Mouse (Mus musculus) frontal cortex, postnatal 14 days (tissue): ENCODE results near the gene Bcorl1.

Experiments
- DNase-seq, 2 experiments: peaks; one replicate each; pipeline ENCODE4 v3.0.0; 2022; ENCODE audit warnings: low spot score in 2 of 2

The Bcorl1 gene

DNA sequence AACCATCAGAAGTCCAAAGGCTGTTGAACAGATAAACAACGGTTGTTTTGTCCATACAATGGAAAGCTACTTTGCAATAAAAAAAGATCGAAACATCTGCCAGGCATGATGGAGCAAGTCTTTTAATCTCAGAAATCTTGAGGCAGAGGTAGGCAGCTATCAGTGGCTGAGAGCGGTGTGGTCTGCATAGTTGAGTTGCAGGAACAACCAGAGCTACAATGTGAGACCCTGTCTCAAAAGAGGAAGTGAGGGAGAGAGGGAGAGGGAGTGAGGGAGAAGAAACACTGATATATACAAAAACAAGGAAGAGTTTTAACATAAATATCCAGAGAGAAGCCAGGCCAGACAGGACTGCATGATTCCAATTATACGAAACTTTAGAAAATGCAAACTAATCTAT, 103.5 kb downstream of the Bcorl1 start:
- no peak for DNase-seq

GRCm38 (mm10) chrX:48449646-48450045, 108.5 kb downstream of the Bcorl1 start:
- no peak for DNase-seq

DNA sequence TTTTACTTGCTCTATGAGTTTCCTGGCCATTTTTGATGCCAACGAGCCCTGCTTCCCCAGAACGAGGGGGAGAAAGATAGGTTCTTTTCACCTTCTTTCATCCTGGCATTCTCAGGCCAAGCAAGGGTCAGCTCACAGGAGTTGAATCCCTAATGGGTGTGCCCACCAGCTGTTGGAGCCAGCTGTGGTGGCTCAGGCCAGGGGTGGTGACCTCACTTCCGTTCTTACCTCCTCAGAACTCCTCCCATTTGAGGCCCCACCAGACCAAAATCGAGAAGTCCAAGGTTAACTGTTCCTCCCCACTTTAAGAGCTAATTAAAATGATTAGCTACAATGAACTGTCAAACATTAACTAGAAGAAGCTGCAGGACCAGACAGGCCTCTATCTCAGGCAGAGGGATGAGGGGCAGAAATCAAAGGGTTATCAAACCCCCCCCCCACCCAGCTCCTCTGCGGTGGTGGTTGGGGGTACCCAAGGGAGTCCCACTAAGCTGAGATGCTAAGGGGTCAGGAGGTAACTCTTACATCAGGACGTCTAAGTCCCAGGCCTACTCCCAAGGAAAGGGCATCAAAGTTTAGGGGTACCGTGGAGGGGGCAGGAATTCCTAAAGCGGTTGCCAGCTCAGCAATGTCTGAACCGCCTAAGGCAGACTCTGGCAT, 111.2 kb downstream of the Bcorl1 start:
- no peak for DNase-seq

GRCm38 (mm10) chrX:48452931-48453673, 111.9 kb downstream of the Bcorl1 start:
- DNase-seq, result no peak

DNA sequence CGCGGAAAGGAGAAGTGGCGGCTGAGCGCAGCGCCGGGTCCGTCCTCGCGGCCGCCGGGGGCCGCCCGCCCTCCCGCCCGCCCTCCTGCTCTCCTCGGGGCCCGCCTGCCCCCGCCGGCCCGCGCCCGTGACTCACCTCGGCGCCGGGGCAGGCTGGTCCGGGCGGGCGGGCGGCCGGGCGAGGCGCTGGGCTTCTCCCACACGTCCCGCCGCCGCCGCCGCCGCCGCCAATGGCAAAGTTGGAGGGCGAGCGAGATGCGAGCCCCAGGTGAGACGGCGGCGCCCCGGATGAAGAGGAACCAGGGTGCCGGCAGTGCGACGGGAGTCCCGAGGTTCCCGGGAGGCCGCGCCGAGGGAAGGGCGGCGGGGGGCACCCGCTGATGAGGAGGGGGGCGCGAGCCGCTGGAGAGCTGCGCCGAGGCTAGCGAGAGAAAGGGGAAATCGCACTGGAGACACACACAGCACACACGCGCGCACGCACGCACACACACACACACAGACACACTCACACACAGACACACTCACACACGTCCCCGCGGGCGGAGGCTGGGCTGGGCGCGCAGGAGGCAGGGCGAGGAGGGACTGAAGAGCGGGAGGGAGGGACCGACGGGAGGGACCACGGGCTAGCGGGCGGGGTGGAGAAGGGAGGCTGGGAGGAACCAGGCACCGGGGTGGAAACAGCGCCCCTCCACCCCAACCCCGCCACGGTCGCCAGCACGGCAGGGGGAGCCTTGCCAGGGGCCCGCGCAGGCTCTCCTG, 112.8 kb downstream of the Bcorl1 start:
- no peak for DNase-seq

- DNase-seq, result no peak
Measured at GRCm38 (mm10) chrX:48454495-48454878, 113.3 kb downstream of the Bcorl1 start.

- DNase-seq, result no peak
Measured at GRCm38 (mm10) chrX:48455018-48455417, 113.9 kb downstream of the Bcorl1 start.

- DNase-seq, result no peak
Measured at GRCm38 (mm10) chrX:48456956-48457355, 115.8 kb downstream of the Bcorl1 start.
